Mouse (Mus musculus): Measurements from ENCODE around the gene Cx3cr1.

- TF ChIP-seq CTCF (IDR thresholded peaks at IDR 0.05; ENCODE audit: low read depth) (no peak), EP300 (optimal IDR thresholded peaks at IDR 0.05) (no peak)
Measured at GRCm38 (mm10) chr9:119926497-119926896, 143.2 kb downstream of the Cx3cr1 start.
